Mouse (Mus musculus): ENCODE results near the gene Fndc10.
"Not testable (repeated sequence)": the region's sequence is repeated elsewhere in the genome, so short reads cannot be mapped to it uniquely, and the experiment has no call there.

Fndc10 gene

DNA sequence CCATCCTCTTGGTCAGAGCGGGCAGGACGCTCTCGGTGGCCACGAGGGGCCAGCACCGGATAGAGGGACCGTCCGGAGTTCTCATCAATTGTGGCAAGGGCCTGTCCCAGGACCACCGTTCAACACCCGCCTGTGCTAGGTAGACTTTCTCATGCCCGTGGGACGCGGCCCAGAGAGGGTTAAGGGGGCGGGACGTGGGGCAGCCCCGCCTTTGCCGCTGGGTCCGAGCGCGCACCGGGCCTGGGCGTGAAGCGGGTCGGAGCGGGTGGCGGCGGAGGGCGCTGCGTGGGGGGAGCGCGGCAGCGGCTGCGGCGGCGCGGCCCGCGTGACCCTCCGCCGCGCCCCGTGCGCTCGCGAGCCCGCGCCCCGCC, at the start of gene Fndc10:
Fndc10 (plus strand) TSS at position 232 of the 371 bp plus-strand sequence.
- DNase-seq: peak; percentile 89 to 90

DNA sequence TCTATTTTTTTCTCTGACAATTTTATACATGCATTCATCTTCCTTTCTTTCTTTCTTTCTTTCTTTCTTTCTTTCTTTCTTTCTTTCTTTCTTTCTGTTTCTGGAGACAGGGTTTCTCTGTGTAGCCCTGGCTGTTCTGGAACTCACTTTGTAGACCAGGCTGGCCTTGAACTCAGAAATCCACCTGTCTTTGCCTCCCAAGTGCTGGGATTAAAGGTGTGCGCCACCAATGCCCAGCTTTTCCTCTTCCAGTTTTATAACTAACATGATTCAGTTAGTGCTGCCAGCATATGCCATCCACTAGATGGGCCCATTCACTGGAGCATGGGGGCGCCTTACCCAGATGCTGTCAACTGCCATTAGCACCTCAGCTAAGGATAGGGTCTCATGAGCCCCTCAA, 48.8 kb upstream of the Fndc10 start, which contains the start of gene Gm10563:
Gm10563 (minus strand) TSS at position 101 of the 400 bp plus-strand sequence.
- DNase-seq: not testable (repeated sequence)

DNA sequence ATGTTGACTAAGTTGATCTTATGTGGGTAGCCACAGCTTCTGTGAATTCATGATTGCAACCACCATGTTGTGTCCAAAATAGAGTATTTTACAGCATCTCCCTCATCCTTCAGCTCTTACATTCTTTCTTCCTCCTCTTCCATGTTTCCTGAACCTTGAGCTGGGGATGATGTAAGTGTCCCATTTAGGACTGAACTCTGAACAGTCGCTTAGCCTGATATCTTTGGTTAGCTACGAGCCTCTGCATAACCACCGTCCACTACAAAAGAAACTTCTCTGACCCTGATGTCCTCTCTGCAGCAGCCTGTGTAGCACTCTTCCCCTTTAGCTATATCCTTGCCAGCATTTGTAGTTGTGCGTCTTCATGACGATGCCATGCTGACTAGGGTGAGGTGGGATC, 48.4 kb upstream of the Fndc10 start:
- no peak for DNase-seq

DNA sequence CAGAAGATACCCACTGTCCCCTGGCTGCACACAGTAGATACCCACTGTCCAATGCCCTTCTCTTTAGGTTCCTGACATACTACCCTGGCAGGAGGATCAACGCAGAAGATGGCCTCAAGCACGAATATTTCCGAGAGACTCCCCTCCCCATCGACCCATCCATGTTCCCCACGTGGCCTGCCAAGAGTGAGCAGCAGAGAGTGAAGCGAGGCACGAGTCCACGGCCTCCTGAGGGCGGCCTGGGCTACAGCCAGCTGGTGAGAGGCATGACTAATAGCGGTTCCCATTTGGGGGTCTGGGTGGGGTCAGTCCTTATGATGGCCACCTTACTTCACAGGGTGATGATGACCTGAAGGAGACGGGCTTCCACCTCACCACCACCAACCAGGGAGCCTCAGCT, 44.8 kb upstream of the Fndc10 start:
- no peak for DNase-seq

DNA sequence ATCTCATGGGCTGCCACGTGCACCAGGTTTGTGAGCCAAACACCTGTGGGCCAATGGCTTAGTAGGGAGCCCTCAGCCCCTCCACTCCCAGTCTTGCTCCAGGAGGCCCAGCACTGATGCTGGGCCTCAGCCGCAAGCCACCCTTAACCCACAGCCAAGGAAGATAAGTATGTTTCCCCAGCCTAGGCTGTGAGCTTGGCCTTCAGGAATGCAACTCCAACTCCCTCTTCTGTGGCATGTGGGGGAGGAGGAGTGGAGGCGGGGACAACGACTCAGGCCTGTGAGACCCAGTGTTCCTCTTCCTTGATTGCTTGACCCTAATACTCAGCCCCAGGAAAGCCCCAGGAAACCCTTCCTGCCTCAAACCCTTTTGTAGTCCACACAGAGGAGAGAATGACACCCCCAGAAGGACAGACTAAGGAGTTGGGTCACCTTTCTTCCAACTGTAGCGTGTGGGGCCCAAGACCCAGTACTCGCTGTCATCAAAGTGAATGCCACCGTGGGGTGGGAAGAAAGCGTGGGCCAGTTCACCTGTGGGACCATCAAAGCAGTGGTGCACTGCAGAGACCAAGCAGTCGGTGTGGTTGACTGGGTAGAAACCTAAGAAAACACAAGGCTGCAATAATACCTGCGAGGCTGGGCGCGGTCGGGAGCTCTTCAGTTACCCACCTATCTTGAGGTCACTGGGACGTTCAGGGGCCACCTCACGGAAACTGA, 42.4 kb upstream of the Fndc10 start:
- no peak for DNase-seq

DNA sequence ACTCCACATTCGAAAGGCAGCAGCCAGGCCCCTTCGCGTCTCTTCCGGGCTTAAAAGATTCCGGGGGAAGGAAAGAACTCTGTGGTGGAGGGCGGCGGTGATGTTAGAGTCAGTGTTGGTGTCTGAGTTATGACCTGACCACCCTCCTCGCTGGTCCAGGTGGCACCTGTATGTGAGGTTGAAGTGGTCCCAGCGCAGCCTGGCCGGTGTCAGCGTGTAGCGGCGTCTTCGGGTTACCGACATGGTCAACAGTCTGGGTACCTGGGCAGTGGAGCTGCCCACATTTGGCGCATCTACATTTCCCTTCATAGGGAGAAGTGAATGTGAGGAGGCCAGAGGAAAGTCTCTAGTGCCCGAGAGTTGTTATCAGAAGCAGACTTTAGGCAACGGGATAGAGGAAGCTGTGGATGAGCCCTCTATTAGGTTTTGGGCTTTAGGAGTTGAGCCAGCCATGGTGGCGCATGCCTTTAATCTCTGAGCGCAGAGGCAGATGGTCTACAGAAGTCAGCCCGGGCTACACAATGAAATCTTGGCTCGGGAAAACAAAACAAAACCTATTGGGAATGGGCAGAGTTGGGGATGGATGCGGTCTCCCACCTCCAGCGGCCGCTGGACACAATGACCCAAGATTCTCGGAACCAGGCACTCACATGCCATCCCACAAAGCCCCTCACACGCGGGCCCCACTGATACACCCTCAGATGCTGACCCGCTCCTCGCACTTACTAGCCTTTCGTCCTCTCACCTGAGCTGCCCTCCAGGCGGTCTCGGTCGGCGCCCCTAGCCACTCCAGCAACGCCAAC, 41.7 kb upstream of the Fndc10 start:
- DNase-seq: peak; percentile 53 to 68

DNA sequence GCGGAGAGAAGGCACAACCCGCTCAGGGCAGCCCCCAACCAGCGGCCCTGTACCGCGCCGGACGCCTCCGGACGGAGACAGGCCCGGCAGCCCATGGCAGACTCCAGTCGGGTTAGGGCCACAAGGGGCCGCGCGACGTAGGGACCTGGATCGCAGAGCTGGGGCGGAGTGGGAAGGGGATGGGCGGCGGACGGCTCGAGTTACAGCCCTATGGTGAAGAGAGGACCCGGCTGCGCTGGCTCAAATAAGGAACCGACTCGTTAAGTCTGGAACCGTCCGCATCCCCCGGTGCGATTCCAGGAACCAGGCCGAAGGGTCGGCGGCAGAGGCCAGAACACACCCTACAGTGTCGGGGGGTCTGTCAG, 41.1 kb upstream of the Fndc10 start, which contains the start of gene Mmp23:
Mmp23 (minus strand) TSS at position 299 of the 365 bp plus-strand sequence.
- peak in 1 of 2 experiments; percentile 72 for DNase-seq

DNA sequence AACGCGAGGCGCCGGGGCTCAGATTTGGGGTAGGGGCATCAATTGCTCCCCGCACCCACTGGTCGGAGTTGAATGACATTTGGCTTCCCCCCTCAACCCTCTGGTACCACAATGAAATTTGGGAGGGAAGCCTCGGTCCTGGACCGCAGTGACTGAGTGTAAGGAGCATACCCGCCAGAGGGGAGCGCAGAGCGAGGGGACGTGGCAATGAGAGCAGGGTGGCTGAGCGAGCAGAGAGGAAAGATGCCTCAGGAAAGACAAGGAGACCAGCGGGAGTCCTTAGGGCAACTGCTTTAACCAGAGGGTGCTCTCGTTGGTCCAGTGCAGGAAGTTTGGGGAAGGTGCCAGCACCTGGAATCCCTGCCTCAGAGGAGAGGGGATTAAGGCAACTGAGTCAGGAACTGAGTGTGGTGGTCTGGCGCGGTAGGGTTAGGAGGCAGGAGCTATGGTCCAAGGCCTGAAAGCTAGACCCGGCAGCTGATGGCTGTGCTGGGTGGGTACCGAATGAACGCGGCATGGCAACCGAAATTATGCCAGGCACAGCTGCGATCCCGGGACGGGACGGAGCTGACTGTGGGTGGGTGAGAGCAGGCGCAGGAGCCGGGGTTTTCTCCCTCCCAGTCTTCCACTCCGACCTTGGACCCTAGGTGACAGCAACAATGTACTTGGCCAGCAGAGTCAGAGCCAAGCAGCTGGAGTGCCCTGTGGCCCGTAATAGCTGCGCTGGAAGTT, 40.5 kb upstream of the Fndc10 start:
- peak; percentile 68 to 72 for DNase-seq

DNA sequence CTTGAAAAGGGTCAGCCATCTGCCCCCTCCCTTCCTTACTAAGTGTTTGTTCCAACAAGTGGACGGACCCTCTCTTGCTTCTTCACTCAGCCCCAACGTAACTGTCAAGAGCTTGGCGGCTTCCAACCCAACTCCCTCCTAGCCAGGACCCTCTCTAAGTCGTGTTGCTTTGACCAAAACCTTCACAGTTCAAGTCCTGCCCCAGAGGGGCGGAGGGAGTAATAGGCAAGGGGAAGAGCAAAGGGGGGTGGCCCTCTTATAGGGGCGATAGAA, 40.0 kb upstream of the Fndc10 start:
- no peak for DNase-seq

DNA sequence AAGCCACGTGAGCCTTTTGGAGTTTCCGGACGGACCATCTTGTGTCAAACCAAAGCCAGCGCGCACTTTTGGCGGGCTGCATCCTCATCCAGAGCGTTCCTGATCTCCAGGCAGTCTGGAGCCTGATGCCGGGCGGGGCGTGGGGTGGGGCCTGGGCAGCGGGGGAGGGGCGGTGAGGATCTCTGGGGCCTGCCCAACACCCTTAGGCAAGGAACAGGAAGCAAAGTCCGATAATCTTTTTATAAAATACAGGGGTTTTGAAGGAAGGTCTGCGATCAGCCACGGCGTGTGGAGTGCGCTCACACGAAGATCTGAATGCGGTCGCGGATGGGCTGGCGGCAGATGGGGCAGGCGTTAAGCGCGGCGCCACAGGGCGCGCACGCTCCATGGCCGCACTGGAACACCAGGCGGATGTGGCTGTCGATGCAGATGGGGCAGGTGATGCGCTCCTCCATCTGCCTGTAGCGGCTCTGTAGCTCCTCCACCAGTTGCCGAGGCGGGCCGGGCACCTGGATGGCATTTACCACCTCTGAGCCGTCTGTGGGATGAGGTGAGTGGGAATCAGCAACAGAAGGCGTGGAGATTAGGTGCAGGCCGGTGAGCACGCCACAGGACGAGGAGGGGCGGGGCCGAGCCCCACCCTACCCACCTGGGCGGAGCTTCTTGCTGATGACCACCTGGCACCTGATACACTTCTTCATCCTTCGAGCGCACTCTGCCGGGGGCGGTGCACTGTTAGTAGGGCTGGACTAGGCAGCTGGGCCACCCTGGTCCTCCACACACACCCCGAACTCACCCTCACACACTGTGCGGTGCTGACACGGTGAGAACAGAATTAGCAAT, 39.5 kb upstream of the Fndc10 start:
- DNase-seq: peak; percentile 69 to 75

DNA sequence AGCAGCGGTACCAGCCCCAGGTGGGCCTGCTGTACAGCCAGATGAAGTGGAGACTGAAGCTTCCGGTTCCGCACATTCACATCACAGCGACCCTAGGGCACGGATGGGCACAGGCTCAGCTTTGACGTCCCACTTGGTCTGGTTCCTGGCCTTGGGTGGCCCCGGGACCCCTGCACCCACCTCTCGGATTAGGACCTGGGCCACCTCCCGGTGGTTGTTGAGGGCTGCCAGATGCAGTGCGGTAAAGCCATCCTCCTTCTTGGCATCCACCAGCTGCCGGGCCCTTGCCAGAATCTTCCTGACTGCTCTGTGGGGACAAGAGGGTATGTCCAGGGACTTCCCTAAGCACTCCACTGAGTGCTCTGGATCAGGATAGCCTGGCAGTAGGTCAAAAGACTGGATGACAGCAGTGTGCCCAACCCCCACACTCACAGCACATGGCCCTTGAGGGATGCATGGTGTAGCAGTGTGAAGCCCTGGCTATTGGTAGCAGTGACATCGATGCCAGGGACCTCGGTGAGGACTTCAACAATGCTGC, 37.9 kb upstream of the Fndc10 start:
- DNase-seq: peak; percentile 31 to 51

DNA sequence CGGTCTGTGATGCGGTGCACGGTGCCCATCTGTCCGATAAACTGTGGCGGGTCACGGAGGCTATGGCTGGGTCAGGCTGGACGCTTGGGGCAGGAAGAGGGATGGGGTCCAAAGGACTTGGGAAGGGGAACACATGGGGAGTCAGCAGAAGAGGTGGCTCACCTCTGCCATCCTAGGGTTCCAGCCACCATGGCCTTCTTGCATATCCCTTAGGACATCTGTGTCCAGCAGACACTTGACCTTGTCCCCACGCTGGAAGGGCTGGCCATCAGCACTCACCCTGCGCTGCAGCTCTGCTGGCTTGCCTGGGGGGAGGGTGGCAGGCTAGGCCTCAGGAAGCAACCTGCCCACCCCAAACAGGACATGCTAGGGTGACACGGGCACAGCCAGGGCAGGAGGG, 35.2 kb upstream of the Fndc10 start:
- DNase-seq: no peak

DNA sequence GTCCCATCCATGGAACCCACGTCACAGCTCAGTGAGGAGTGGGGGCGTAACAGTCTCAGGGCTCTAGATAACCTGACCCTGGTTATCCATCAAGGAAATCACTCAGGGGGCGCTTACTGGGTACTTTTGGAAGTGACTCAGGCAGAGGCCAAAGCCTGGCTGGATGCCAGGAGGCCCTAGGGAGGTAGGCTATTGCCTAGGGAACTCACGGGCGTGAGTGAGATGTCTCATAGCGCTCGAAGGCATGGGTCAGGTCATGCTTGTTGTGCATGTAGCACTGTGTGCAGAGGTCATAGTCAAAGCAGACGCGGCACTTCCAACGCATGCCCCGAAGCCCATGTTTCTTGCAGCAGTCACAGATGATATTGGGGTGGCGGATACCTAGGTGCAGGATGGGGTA, 33.5 kb upstream of the Fndc10 start:
- peak in 1 of 2 experiments; percentile 32 for DNase-seq

DNA sequence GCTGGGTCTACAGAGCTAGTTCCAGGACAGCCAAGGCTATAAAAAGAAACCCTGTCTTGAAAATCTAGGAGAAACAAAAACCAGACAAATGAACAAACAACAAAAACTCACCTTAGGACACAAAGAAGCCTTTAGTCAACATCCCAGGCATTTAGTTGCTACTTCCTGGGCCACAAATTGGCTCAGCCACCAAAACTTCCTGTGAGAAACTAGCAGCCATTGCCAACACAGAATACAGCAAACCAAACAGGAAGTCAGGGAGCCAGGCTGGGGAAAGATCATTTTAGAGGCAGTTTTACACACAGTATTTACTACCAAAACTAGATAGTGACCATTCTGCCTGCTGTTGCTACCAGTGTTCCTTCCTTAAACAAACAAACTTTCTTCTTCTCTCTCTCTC, 27.2 kb upstream of the Fndc10 start:
- DNase-seq: no peak

DNA sequence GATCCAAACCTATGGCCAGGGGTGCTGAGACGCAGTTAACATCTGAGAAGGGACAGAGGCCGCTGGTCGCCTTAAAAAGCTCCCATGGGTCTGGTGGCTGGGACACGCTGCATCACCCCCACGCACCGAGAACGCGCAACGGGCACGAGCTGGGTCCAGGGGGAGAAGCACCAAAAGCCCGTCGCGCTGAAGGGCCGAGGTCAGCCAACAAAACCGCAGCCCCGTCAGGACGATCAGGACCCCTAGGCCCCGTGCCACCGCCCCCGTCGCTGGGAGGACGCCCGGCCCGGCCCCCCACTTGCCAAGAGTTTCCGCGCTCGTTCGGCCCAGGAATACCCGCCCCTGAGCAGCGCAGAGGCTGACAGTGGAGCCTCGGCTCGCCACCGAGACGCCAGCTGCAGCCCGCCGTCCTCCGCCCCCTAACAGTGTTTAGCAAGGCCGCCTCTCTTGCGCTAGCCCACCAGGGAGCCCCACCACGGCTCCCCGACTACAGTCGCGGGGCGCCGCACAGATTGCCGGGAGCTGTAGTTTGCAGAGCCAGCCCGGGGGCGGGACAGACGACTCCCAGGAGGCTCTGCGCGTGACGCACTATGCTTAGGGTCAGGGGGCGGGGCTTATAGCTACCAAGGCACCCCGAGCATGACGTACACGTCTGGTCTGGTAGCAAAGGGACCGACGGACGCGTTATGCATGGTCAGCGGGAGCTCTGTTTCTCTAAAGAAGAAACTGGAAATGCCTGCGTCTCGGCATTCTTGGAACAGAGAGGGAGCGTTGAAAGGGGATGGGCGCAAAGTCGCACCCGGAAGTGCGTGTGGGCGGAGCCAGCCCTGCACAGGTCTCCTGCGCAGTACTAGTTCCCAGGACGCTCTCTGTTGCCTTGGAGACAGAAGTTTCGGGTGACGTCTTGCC, 25.2 kb upstream of the Fndc10 start, which contains the start of gene Mib2:
Mib2 (minus strand) TSS at position 510 of the 909 bp plus-strand sequence.
- DNase-seq: peak; percentile 98

DNA sequence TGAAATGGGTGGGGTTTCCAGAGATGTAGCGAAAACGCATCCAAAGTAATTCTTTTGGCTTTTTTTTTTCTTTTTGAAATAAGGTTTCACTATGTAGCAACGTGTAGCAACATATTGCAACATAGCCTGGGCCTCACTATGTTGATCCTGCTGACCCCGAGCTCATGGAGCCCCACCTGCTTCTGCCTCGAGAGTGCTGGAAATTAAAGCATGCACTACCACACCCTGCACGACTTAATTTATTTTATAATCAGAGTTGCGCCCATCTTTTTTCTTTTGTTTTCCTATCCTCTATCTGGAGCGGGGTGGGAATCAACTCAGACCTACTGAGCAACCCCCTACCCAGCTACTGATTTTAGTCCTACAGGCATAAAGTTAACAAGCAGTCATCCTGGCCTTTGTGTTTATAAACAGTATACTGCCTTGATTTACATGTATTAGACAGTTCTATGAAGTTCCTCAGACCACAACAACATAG, 24.5 kb upstream of the Fndc10 start:
- no peak for DNase-seq

DNA sequence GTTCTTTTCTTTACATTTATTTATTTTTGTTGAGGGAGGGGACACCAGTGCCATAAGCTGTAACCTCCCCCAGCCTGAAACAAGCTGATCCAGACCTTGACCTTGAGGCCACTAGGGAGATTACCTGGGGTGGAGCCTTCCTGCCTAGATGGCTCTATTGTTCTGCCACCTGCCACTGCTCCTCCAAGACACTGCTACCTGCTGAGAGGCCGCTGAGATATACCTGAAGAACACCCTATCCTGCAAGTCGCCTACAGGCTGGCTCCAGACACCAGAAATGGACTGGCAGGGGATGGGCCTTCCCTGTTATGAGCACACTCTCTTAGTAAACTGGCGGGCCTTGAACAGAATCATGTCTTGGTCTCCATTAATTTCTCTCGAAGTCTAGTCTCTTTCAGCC, 23.9 kb upstream of the Fndc10 start:
- not testable (repeated sequence) for DNase-seq

DNA sequence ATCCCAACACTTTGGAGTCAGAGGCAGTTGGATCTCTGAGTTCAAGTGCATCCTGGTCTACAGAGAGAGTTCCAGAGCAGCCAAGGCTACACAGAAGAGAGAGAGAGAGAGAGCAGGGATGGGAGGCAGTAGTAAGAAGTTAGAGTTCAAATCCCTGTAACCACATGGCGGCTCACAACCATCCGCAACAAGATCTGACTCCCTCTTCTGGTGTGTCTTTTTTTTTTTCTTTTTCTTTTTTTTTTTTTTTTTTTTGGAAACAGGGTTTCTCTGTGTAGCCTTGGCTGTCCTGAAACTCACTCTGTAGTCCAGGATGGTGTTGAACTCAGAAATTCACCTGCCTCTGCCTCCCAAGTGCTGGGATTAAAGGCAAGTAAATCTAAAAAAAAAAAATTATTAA, 22.1 kb upstream of the Fndc10 start:
- no peak for DNase-seq

DNA sequence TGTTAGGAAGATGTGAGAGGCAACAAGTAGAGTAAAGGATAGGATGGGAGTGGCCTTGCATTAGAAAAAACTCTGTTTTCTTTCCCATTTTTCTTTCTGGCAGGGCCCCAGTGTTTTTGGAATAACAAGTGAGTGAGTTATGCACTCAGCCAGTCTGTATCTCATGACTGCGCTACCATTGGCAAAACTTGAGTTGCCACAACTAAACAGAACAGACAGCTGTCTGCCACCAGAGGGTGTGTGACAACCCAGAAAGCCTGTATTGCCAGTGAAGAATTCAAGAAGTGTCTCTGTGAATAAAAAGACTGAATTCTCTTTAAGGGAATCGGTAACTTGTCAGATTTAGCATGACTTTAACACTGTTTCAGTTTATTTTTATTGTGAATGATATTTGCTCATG, 18.2 kb upstream of the Fndc10 start:
- peak; percentile 57 to 60 for DNase-seq

DNA sequence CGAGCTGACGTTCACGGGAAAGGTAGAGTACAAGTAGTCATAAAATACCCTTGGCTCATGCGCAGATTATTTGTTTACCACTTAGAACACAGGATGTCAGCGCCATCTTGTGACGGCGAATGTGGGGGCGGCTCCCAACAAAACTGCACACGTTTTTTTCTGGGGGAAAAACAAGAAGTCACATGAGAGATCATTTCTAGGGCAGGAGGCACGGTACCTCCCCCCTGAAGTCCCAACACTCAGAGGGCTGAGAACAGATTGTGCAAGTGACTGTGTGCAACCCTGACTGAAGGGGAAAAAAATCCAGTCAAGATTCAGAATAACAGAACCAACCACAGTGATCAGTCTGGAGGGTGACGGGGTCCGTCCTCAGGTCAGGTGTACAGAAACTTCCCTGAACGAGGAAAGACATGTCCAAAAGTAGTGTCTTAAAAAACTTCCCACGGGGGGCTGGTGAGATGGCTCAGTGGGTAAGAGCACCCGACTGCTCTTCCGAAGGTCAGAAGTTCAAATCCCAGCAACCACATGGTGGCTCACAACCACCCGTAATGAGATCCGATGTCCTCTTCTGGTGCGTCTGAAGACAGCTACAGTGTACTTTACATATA, 10.4 kb upstream of the Fndc10 start:
- not testable (repeated sequence) for DNase-seq

DNA sequence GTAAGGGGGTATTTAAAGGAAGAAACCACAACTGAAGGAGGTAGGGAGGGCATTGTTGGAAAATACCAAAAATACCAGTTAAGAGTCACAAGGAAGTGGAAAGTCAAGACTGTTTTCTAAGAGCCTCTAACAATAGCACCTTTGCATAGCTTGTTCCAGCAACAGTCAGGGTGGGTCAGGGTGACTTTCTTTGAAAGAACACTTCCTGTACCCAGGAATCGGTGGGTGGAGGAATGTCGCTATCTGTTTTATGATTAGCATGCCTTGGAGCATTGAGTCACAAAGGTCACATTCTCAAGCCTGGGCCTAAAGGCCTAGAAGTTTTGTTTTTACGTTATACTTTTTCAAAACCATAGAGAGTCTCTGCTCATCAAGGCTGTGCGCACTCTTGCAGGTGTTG, 6.4 kb upstream of the Fndc10 start:
- not testable (repeated sequence) for DNase-seq
